10 mouse cellular contexts compared by ENCODE assay signal in the genomic region with DNA sequence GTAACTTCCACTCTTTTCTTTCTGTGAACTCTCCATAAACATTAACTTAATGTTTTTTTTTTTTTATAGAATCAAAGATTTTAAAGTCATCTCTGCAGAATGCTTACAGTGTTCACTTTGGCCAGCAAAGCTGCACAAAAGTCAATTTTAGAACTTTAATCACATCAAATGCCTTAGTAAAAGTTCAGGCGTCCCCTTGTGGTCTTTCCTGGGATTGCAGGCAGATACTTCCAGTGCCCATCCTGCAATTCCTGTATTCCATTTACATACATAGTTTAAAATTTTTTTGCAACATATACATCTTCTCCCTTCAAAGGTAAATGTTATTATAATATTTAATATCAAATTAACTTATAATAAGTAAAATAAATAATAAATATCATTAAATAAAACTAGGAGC.
DNase-seq lines count a peak whose midpoint lies in the region; ATAC-seq and TF ChIP-seq lines count a peak whose summit lies in the region.
"Had no signal": no experiment of that assay in that cellular context is flagged by ENCODE, and none has a peak within 500 bp of the region (broad histone marks: within the 10 kb centered on the region; RNA-seq: fewer than 3 reads in every experiment).

No protein-coding gene starts in this region.

- DNase-seq in CD4-positive, CD25-positive, alpha-beta regulatory T cell, adult 2 months (ENCODE audit: low read depth, low spot score), result peak; percentile 60
- peak; percentile 33 for DNase-seq in kidney, adult 2 months
- DNase-seq in G1E (ENCODE audit: low spot score), result peak; percentile 2
- DNase-seq in embryo, embryonic 11 days, result peak; percentile 77
- peak; percentile 62 for DNase-seq in limb, embryonic 10.5 days (ENCODE audit: low spot score)
- peak; percentile 26 for DNase-seq in thymus, postnatal 0 days (ENCODE audit: low spot score)

- 2% methylated on average over 1 of the region's 1 CpGs for WGBS in kidney, adult 2 months
- 0% methylated on average over 1 of the region's 1 CpGs for WGBS in kidney, embryonic 14.5 days
- 0% methylated on average over 1 of the region's 1 CpGs for WGBS in limb, embryonic 10.5 days

- TF ChIP-seq CTCF in kidney, adult 2 months (conservative IDR thresholded peaks at IDR 0.05; ENCODE audit: insufficient read depth, insufficient read length, low read depth, low read length), result peak; percentile 66
- TF ChIP-seq CTCF in G1E (IDR thresholded peaks at IDR 0.05; ENCODE audit: low read depth, low read length), result peak; percentile 88

- no peak for TF ChIP-seq POLR2A in kidney, adult 2 months (IDR thresholded peaks at IDR 0.05; ENCODE audit: low read depth, low read length)

- H3K9ac ChIP-seq in kidney, embryonic 14.5 days (ENCODE audit: low read depth, low read length), result no peak overlapping the region
- H3K9ac ChIP-seq: heart, embryonic 13.5 days; midbrain, embryonic 12.5 days had no signal

- H3K27me3 ChIP-seq in kidney, adult 2 months (replicated peaks; ENCODE audit: control insufficient read depth, insufficient read depth, low read length), result no peaks in the 10 kb centered on the region
- H3K27me3 ChIP-seq in kidney, embryonic 14.5 days (ENCODE audit: control insufficient read depth, insufficient read depth, low read length), result no peaks in the 10 kb centered on the region
- H3K27me3 ChIP-seq in G1E (ENCODE audit: insufficient read depth, low read length), result no peaks in the 10 kb centered on the region
- no peaks in the 10 kb centered on the region for H3K27me3 ChIP-seq in limb, embryonic 10.5 days (ENCODE audit: low read depth, poor library complexity, severe bottlenecking)
- H3K27me3 ChIP-seq: heart, embryonic 13.5 days; midbrain, embryonic 12.5 days had no signal

- ATAC-seq in CD4-positive, CD25-positive, alpha-beta regulatory T cell, adult 4 months, result no peak
- ATAC-seq in kidney, embryonic 14.5 days (ENCODE audit: low FRiP score, low TSS enrichment), result no peak
- ATAC-seq in G1E (ENCODE audit: extremely low read depth, insufficient number of reproducible peaks, low FRiP score, poor library complexity, severe bottlenecking), result no peak

- H3K9me3 ChIP-seq in kidney, embryonic 14.5 days (ENCODE audit: control insufficient read depth, low read length), result no peaks in the 10 kb centered on the region
- H3K9me3 ChIP-seq in G1E (replicated peaks), result no peaks in the 10 kb centered on the region
- no peaks in the 10 kb centered on the region for H3K9me3 ChIP-seq in limb, embryonic 10.5 days (replicated peaks)
- H3K9me3 ChIP-seq: heart, embryonic 13.5 days; midbrain, embryonic 12.5 days had no signal

- H3K4me3 ChIP-seq in kidney, adult 2 months (ENCODE audit: insufficient read depth, low read depth, low read length), result no peak overlapping the region
- H3K4me3 ChIP-seq in kidney, embryonic 14.5 days (ENCODE audit: low read length), result no peak overlapping the region
- H3K4me3 ChIP-seq in G1E (ENCODE audit: low read depth, low read length), result no peak overlapping the region
- H3K4me3 ChIP-seq in limb, embryonic 10.5 days, result no peak overlapping the region
- H3K4me3 ChIP-seq: heart, embryonic 13.5 days; midbrain, embryonic 12.5 days had no signal

- H3K4me2 ChIP-seq in kidney, embryonic 14.5 days (replicated peaks; ENCODE audit: low read depth, low read length), result no peak overlapping the region
- H3K4me2 ChIP-seq: heart, embryonic 13.5 days; midbrain, embryonic 12.5 days had no signal

- no peak overlapping the region for H3K27ac ChIP-seq in kidney, adult 2 months (ENCODE audit: insufficient read depth, low read depth, low read length)
- H3K27ac ChIP-seq in kidney, embryonic 14.5 days (ENCODE audit: low read depth, low read length), result no peak overlapping the region
- H3K27ac ChIP-seq in limb, embryonic 10.5 days, result no peak overlapping the region
- H3K27ac ChIP-seq: heart, embryonic 13.5 days; midbrain, embryonic 12.5 days had no signal

- H3K4me1 ChIP-seq in kidney, adult 2 months (ENCODE audit: control insufficient read depth, insufficient read depth, low read length), result no peaks in the 10 kb centered on the region
- H3K4me1 ChIP-seq in kidney, embryonic 14.5 days (ENCODE audit: control insufficient read depth, insufficient read depth, low read length), result no peaks in the 10 kb centered on the region
- H3K4me1 ChIP-seq in G1E (ENCODE audit: insufficient read depth, low read depth, low read length), result no peaks in the 10 kb centered on the region
- no peaks in the 10 kb centered on the region for H3K4me1 ChIP-seq in limb, embryonic 10.5 days
- H3K4me1 ChIP-seq: midbrain, embryonic 12.5 days had no signal

- no peaks in the 10 kb centered on the region for H3K36me3 ChIP-seq in kidney, adult 2 months (ENCODE audit: control insufficient read depth, insufficient read depth, low read length)
- H3K36me3 ChIP-seq in kidney, embryonic 14.5 days (ENCODE audit: control insufficient read depth, insufficient read depth, low read length), result no peaks in the 10 kb centered on the region
- H3K36me3 ChIP-seq in G1E (replicated peaks), result no peaks in the 10 kb centered on the region
- H3K36me3 ChIP-seq in limb, embryonic 10.5 days, result no peaks in the 10 kb centered on the region
- H3K36me3 ChIP-seq: heart, embryonic 13.5 days; midbrain, embryonic 12.5 days had no signal

Comparison
In these comparisons a context has a peak if more than half of its experiments do, and no peak if none do; other contexts are left out.
1. DNase-seq: peak in every context shown above with its lines; median percentile 77 in embryo, embryonic 11 days; 62 in limb, embryonic 10.5 days; 60 in CD4-positive, CD25-positive, alpha-beta regulatory T cell, adult 2 months; 33 in kidney, adult 2 months; 26 in thymus, postnatal 0 days; 2 in G1E.